ENCODE assay signal across 40 mouse cellular contexts in genomic region chr5:150061086-150061485, GRCm38 (mm10). TPM values are rescaled to one million over a fixed set of nuclear protein-coding genes. Genes with fewer than 3 reads are reported as not detected.
"Had no signal": no experiment of that assay in that cellular context is flagged by ENCODE, and none has a peak within 500 bp of the region (broad histone marks: within the 10 kb centered on the region; RNA-seq: fewer than 3 reads in every experiment).

No protein-coding gene starts in this region.

- H3K27me3 ChIP-seq: heart, embryonic 12.5 days; heart, embryonic 13.5 days; heart, embryonic 15.5 days; hindbrain, embryonic 12.5 days; hindbrain, embryonic 13.5 days; hindbrain, embryonic 15.5 days; intestine, embryonic 15.5 days; kidney, embryonic 15.5 days had no signal

- H3K9ac ChIP-seq: heart, embryonic 12.5 days; heart, embryonic 13.5 days; heart, embryonic 15.5 days; hindbrain, embryonic 12.5 days; hindbrain, embryonic 13.5 days; hindbrain, embryonic 14.5 days; hindbrain, embryonic 15.5 days; intestine, embryonic 15.5 days; kidney, embryonic 15.5 days had no signal

- ATAC-seq: hindbrain, embryonic 16.5 days; hindbrain, postnatal 0 days; inflammation-experienced regulatory T-cells, adult 6 months; intestine, embryonic 15.5 days; intestine, embryonic 16.5 days; intestine, postnatal 0 days had no signal

- H3K4me2 ChIP-seq: heart, embryonic 11.5 days; heart, embryonic 12.5 days; heart, embryonic 13.5 days; heart, embryonic 15.5 days; hindbrain, embryonic 12.5 days; hindbrain, embryonic 13.5 days; hindbrain, embryonic 14.5 days; hindbrain, embryonic 15.5 days; intestine, embryonic 15.5 days; kidney, embryonic 15.5 days had no signal

- H3K9me3 ChIP-seq: heart, embryonic 15.5 days; hindbrain, embryonic 12.5 days; hindbrain, embryonic 15.5 days; intestine, embryonic 15.5 days; kidney, embryonic 15.5 days had no signal

- H3K4me1 ChIP-seq: heart, embryonic 12.5 days; heart, embryonic 13.5 days; heart, embryonic 15.5 days; hindbrain, embryonic 15.5 days; intestine, embryonic 15.5 days had no signal

- H3K27ac ChIP-seq: heart, embryonic 13.5 days; heart, embryonic 15.5 days; hindbrain, embryonic 10.5 days; hindbrain, embryonic 12.5 days; hindbrain, embryonic 13.5 days; hindbrain, embryonic 14.5 days; hindbrain, embryonic 15.5 days; hindbrain, postnatal 0 days; intestine, embryonic 15.5 days; kidney, embryonic 15.5 days; kidney, postnatal 0 days; layer of hippocampus, adult 2 months; left cerebral cortex, adult 2 months had no signal

- H3K36me3 ChIP-seq: heart, embryonic 12.5 days; heart, embryonic 13.5 days; heart, embryonic 15.5 days; hindbrain, embryonic 10.5 days; hindbrain, embryonic 12.5 days; hindbrain, embryonic 13.5 days; hindbrain, embryonic 15.5 days; intestine, embryonic 15.5 days; kidney, embryonic 15.5 days had no signal

- DNase-seq: heart, postnatal 10 days; heart, postnatal 14 days; heart, postnatal 36 days; heart, postnatal 4 days; kidney, adult 11 months; kidney, adult 18-20 months; kidney, adult 2 months; kidney, adult 8-10 months; kidney, adult 9 months; kidney, postnatal 10 days; kidney, postnatal 14 days; kidney, postnatal 25 days; kidney, postnatal 36 days; kidney, postnatal 4 days; layer of hippocampus, adult 9-11 months; layer of hippocampus, postnatal 36 days had no signal

- H3K4me3 ChIP-seq: heart, embryonic 12.5 days; heart, embryonic 13.5 days; heart, embryonic 15.5 days; hindbrain, embryonic 10.5 days; hindbrain, embryonic 12.5 days; hindbrain, embryonic 13.5 days; hindbrain, embryonic 15.5 days; intestine, embryonic 15.5 days; kidney, embryonic 15.5 days; layer of hippocampus, adult 2 months; left cerebral cortex, adult 2 months had no signal

RNA-seq across cellular contexts. Expression of gene Rxfp2, which starts 42.6 kb away (rescaled TPM):
- total RNA-seq: heart, adult 8-10 months; heart, postnatal 10 days; heart, postnatal 14 days; heart, postnatal 36 days; heart, postnatal 4 days; hematopoietic stem cell, adult 5-6 weeks; layer of hippocampus, postnatal 25 days had no signal
- polyA plus RNA-seq: heart, postnatal 0 days; inflammation-experienced regulatory T-cells, adult 6 months; intestine, postnatal 0 days; large intestine, adult 2 months had no signal
